9 mouse cellular contexts compared by ENCODE assay signal in the genomic region with DNA sequence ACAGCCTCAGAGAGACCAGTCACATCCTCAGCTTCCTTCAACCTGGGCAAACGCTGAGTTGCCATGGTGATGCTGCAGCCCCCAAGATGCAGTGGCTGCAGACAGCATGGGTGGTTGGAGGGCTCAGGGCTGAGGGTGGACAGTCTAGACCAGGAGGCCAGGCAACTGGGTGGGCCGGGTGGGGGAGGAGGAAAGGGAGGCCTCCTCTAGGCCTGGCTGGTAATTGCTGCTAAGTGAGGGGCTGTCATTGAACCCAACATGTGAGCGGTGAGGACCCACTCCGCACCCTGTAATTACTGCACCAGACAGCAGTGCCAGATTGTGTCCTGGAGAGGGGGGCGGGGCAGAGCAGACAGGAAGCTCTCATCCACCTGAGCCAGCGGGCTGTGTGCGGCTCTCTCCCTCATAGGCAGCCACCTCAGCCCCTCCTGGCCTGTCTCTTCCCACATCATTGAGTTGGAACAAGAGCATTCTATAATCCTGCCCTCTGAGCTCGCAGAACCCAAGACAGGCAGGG. TPM values are rescaled to one million over a fixed set of nuclear protein-coding genes. Genes with fewer than 3 reads are reported as not detected.
DNase-seq lines count a peak whose midpoint lies in the region; ATAC-seq and TF ChIP-seq lines count a peak whose summit lies in the region.
"Had no signal": no experiment of that assay in that cellular context is flagged by ENCODE, and none has a peak within 500 bp of the region (broad histone marks: within the 10 kb centered on the region; RNA-seq: fewer than 3 reads in every experiment).

No protein-coding gene starts in this region.

- peaks cover 34% of the 10 kb centered on the region for H3K4me1 ChIP-seq in kidney, embryonic 15.5 days
- H3K4me1 ChIP-seq in embryonic facial prominence, embryonic 12.5 days, result peaks cover 16% of the 10 kb centered on the region
- peaks cover 10% of the 10 kb centered on the region for H3K4me1 ChIP-seq in hindbrain, postnatal 0 days (ENCODE audit: insufficient read depth, low read length)
- peaks cover 20% of the 10 kb centered on the region for H3K4me1 ChIP-seq in neural tube, embryonic 14.5 days (ENCODE audit: control insufficient read depth, insufficient read depth, low read length)

- H3K36me3 ChIP-seq in kidney, embryonic 15.5 days, result peaks cover 23% of the 10 kb centered on the region
- H3K36me3 ChIP-seq in embryonic facial prominence, embryonic 12.5 days, result peaks cover 18% of the 10 kb centered on the region
- H3K36me3 ChIP-seq in hindbrain, postnatal 0 days (ENCODE audit: insufficient read depth, low read length), result no peaks in the 10 kb centered on the region; the same call in 1 of the 2 replicates
- H3K36me3 ChIP-seq in neural tube, embryonic 14.5 days (ENCODE audit: control insufficient read depth, insufficient read depth, low read length), result peaks cover 6% of the 10 kb centered on the region; the same call in 1 of the 2 replicates

- peak; percentile 62 for ATAC-seq in kidney, embryonic 15.5 days (replicated peaks; ENCODE audit: low FRiP score)
- ATAC-seq in embryonic facial prominence, embryonic 12.5 days (ENCODE audit: insufficient number of reproducible peaks, insufficient read depth, low FRiP score, low TSS enrichment), result peak; percentile 30
- ATAC-seq in hindbrain, postnatal 0 days, result peak; percentile 56
- ATAC-seq in neural tube, embryonic 14.5 days (ENCODE audit: low read depth), result peak; percentile 42; the same call in 1 of the 2 replicates
- ATAC-seq in megakaryocyte progenitor cell, adult 5-6 weeks (replicated peaks; ENCODE audit: poor library complexity), result no peak
- ATAC-seq: CD4-positive, CD25-positive, alpha-beta regulatory T cell, adult 4 months had no signal

- H3K4me2 ChIP-seq in kidney, embryonic 15.5 days, result no peak overlapping the region
- H3K4me2 ChIP-seq in embryonic facial prominence, embryonic 12.5 days (replicated peaks), result no peak overlapping the region
- H3K4me2 ChIP-seq in hindbrain, postnatal 0 days (ENCODE audit: low read depth, low read length), result no peak overlapping the region
- H3K4me2 ChIP-seq in neural tube, embryonic 14.5 days (ENCODE audit: low read depth, low read length), result no peak overlapping the region

- no peak overlapping the region for H3K4me3 ChIP-seq in kidney, embryonic 15.5 days (replicated peaks)
- H3K4me3 ChIP-seq in embryonic facial prominence, embryonic 12.5 days, result no peak overlapping the region
- H3K4me3 ChIP-seq in hindbrain, postnatal 0 days (ENCODE audit: low read length), result no peak overlapping the region
- no peak overlapping the region for H3K4me3 ChIP-seq in neural tube, embryonic 14.5 days (ENCODE audit: low read depth, low read length)

- H3K27ac ChIP-seq in kidney, embryonic 15.5 days, result no peak overlapping the region
- peak overlapping the region; percentile 25; the same call in 1 of the 2 replicates for H3K27ac ChIP-seq in embryonic facial prominence, embryonic 12.5 days
- peak overlapping the region; percentile 72 for H3K27ac ChIP-seq in hindbrain, postnatal 0 days
- H3K27ac ChIP-seq in neural tube, embryonic 14.5 days (ENCODE audit: low read depth, low read length), result no peak overlapping the region

- 14% methylated on average over 8 of the region's 8 CpGs for WGBS in kidney, embryonic 15.5 days
- 34% methylated on average over 8 of the region's 8 CpGs for WGBS in embryonic facial prominence, embryonic 12.5 days
- WGBS in hindbrain, postnatal 0 days, result 34% methylated on average over 8 of the region's 8 CpGs
- WGBS in neural tube, embryonic 14.5 days, result 29% methylated on average over 8 of the region's 8 CpGs

- H3K9ac ChIP-seq in kidney, embryonic 15.5 days, result no peak overlapping the region
- H3K9ac ChIP-seq in embryonic facial prominence, embryonic 12.5 days, result peak overlapping the region; percentile 16; the same call in 1 of the 2 replicates
- no peak overlapping the region for H3K9ac ChIP-seq in hindbrain, postnatal 0 days (replicated peaks; ENCODE audit: low read length)
- H3K9ac ChIP-seq in neural tube, embryonic 14.5 days (replicated peaks; ENCODE audit: low read depth, low read length), result no peak overlapping the region

- H3K27me3 ChIP-seq in kidney, embryonic 15.5 days, result peaks cover 17% of the 10 kb centered on the region
- H3K27me3 ChIP-seq in embryonic facial prominence, embryonic 12.5 days, result no peaks in the 10 kb centered on the region
- H3K27me3 ChIP-seq in hindbrain, postnatal 0 days (ENCODE audit: insufficient read depth, low read length), result no peaks in the 10 kb centered on the region
- H3K27me3 ChIP-seq in neural tube, embryonic 14.5 days (ENCODE audit: control insufficient read depth, insufficient read depth, low read length), result no peaks in the 10 kb centered on the region

- no peaks in the 10 kb centered on the region for H3K9me3 ChIP-seq in kidney, embryonic 15.5 days (replicated peaks)
- H3K9me3 ChIP-seq in embryonic facial prominence, embryonic 12.5 days, result no peaks in the 10 kb centered on the region
- no peaks in the 10 kb centered on the region for H3K9me3 ChIP-seq in hindbrain, postnatal 0 days (ENCODE audit: low read length)
- H3K9me3 ChIP-seq in neural tube, embryonic 14.5 days (ENCODE audit: control insufficient read depth, low read length), result no peaks in the 10 kb centered on the region

- TF ChIP-seq CTCF in hindbrain, postnatal 0 days (IDR thresholded peaks at IDR 0.05; ENCODE audit: low read depth), result no peak

- DNase-seq in kidney, adult 9 months, result no peak
- DNase-seq in hindbrain, postnatal 0 days (ENCODE audit: low spot score), result peak; percentile 60
- no peak for DNase-seq in heart, adult 18-20 months
- no peak for DNase-seq in adrenal gland, postnatal 10 days

RNA-seq across cellular contexts. Expression of a gene that starts 12.5 kb away (rescaled TPM):
- polyA plus RNA-seq in kidney, embryonic 15.5 days (2015; fragmentation: Nextera tagmentation; extraction: Ambion mirVana), result 53.7 and 54.6 TPM in 2 replicates
- polyA plus RNA-seq in embryonic facial prominence, embryonic 12.5 days (2016; fragmentation: Nextera tagmentation; extraction: Ambion mirVana), result 52.8 and 57.0 TPM in 2 replicates
- 97.1 and 120 TPM in 2 replicates for total RNA-seq in hindbrain, postnatal 0 days (2014; rRNA removed)
- 65.7 and 68.1 TPM in 2 replicates for polyA plus RNA-seq in hindbrain, postnatal 0 days (2015; fragmentation: Nextera tagmentation; extraction: Ambion mirVana)
- 54.1 and 59.0 TPM in 2 replicates for polyA plus RNA-seq in neural tube, embryonic 14.5 days (2014; fragmentation: Nextera tagmentation; extraction: Ambion mirVana)
- 10 to 100 TPM; 16.3 to 18.0 TPM for total RNA-seq in heart, adult 18-20 months (2021)
- 10 to 100 TPM; 33.0 to 34.1 TPM for total RNA-seq in adrenal gland, postnatal 10 days (2021)
- total RNA-seq in megakaryocyte progenitor cell, adult 5-6 weeks (2015), result 45.9 and 57.3 TPM in 2 replicates
- 64.5 and 76.7 TPM in 2 replicates for total RNA-seq in megakaryocyte progenitor cell, adult 5-6 weeks (2017)

RNA-seq across cellular contexts. Expression of a gene that starts 40.5 kb away (rescaled TPM):
- 0.78 and 1.1 TPM in 2 replicates for polyA plus RNA-seq in kidney, embryonic 15.5 days (2015; fragmentation: Nextera tagmentation; extraction: Ambion mirVana)
- polyA plus RNA-seq in embryonic facial prominence, embryonic 12.5 days (2016; fragmentation: Nextera tagmentation; extraction: Ambion mirVana), result 1.4 and 1.9 TPM in 2 replicates
- total RNA-seq in hindbrain, postnatal 0 days (2014; rRNA removed), result 47.3 and 53.4 TPM in 2 replicates
- 16.5 and 19.2 TPM in 2 replicates for polyA plus RNA-seq in hindbrain, postnatal 0 days (2015; fragmentation: Nextera tagmentation; extraction: Ambion mirVana)
- polyA plus RNA-seq in neural tube, embryonic 14.5 days (2014; fragmentation: Nextera tagmentation; extraction: Ambion mirVana), result 9.0 and 10.5 TPM in 2 replicates
- 1 to 10 TPM in 1 of 2 experiments, under 1 TPM in 1; 0.52 to 1.0 TPM for total RNA-seq in heart, adult 18-20 months (2021)
- 1 to 10 TPM; 1.1 to 1.2 TPM for total RNA-seq in adrenal gland, postnatal 10 days (2021)
- total RNA-seq in megakaryocyte progenitor cell, adult 5-6 weeks (2015), result not detected in 2 replicates
- total RNA-seq in megakaryocyte progenitor cell, adult 5-6 weeks (2017), result not detected in 2 replicates
- polyA plus RNA-seq: CD4-positive, CD25-positive, alpha-beta regulatory T cell, adult 4 months had no signal

RNA-seq across cellular contexts. Expression of a gene that starts 51.1 kb away (rescaled TPM):
- polyA plus RNA-seq in kidney, embryonic 15.5 days (2015; fragmentation: Nextera tagmentation; extraction: Ambion mirVana), result 71.3 and 82.3 TPM in 2 replicates
- 91.7 TPM in 2 replicates for polyA plus RNA-seq in embryonic facial prominence, embryonic 12.5 days (2016; fragmentation: Nextera tagmentation; extraction: Ambion mirVana)
- 99.4 and 105 TPM in 2 replicates for total RNA-seq in hindbrain, postnatal 0 days (2014; rRNA removed)
- polyA plus RNA-seq in hindbrain, postnatal 0 days (2015; fragmentation: Nextera tagmentation; extraction: Ambion mirVana), result 68.9 and 71.8 TPM in 2 replicates
- 98.8 and 110 TPM in 2 replicates for polyA plus RNA-seq in neural tube, embryonic 14.5 days (2014; fragmentation: Nextera tagmentation; extraction: Ambion mirVana)
- total RNA-seq in heart, adult 18-20 months (2021), result 10 to 100 TPM; 14.8 to 21.1 TPM
- total RNA-seq in adrenal gland, postnatal 10 days (2021), result 10 to 100 TPM; 27.0 to 34.7 TPM
- total RNA-seq in megakaryocyte progenitor cell, adult 5-6 weeks (2015), result 45.9 and 49.3 TPM in 2 replicates
- 30.6 and 32.2 TPM in 2 replicates for total RNA-seq in megakaryocyte progenitor cell, adult 5-6 weeks (2017)

Comparison
In these comparisons a context has a peak if more than half of its experiments do, and no peak if none do; other contexts are left out.
1. H3K27ac ChIP-seq: peak in embryonic facial prominence, embryonic 12.5 days (single experiment) and hindbrain, postnatal 0 days (single experiment); none in kidney, embryonic 15.5 days (single experiment) and neural tube, embryonic 14.5 days (single experiment).
2. RNA of a gene that starts 40.5 kb away (total RNA-seq): 47.3 to 53.4 TPM in hindbrain, postnatal 0 days; 1.1 to 1.2 TPM in adrenal gland, postnatal 10 days, 0.52 to 1.0 TPM in heart, adult 18-20 months and not detected in megakaryocyte progenitor cell, adult 5-6 weeks; every median in the first group is over 10 times any median in the second.